Mouse (Mus musculus): ENCODE results near the gene Slc7a14. TPM values are rescaled to one million over a fixed set of nuclear protein-coding genes. Genes with fewer than 3 reads are reported as not detected.

Gene Slc7a14
- total RNA-seq, 1 experiment, result 0.18 TPM

GRCm38 (mm10) chr3:31267921-31268320 lies 42.3 kb downstream of the Slc7a14 start:
- Histone ChIP-seq H3K27ac (ENCODE audit: insufficient read depth, low read depth, low read length, poor library complexity, severe bottlenecking) (no peak overlapping the region), H3K9ac (ENCODE audit: insufficient read depth, low read depth, low read length, poor library complexity, severe bottlenecking) (no peak overlapping the region), H3K36me3 (ENCODE audit: control insufficient read depth, insufficient read depth, low read length, poor library complexity, severe bottlenecking) (no peaks in the 10 kb centered on the region), H3K9me3 (ENCODE audit: control insufficient read depth, insufficient read depth, low read depth, low read length) (no peaks in the 10 kb centered on the region), H3K4me3 (ENCODE audit: insufficient read depth in 1 of 2, low read depth in 1 of 2, low read length in 2 of 2, poor library complexity in 1 of 2, severe bottlenecking in 1 of 2) (no peak overlapping the region), H3K4me1 (ENCODE audit: control insufficient read depth in 2 of 2, insufficient read depth in 2 of 2, low read length in 2 of 2, poor library complexity in 1 of 2) (no peaks in the 10 kb centered on the region)
- in situ Hi-C loops (cut with MboI; ENCODE audit: low sequenced_read_pairs in 2 of 2, unreplicated experiment in 2 of 2), result no loop called here
- TF ChIP-seq HCFC1 (IDR thresholded peaks at IDR 0.05; ENCODE audit: borderline replicate concordance, insufficient read depth, low read length), result no peak
- no peak for TF ChIP-seq ZC3H11A (IDR thresholded peaks at IDR 0.05; ENCODE audit: borderline replicate concordance, low read depth, low read length)
- TF ChIP-seq CHD2 (IDR thresholded peaks at IDR 0.05; ENCODE audit: low read depth, low read length), result no peak
- no peak for TF ChIP-seq MAFK (IDR thresholded peaks at IDR 0.05; ENCODE audit: insufficient read depth, low read depth, low read length)
- no peak for TF ChIP-seq ZNF384 (IDR thresholded peaks at IDR 0.05; ENCODE audit: low read depth, low read length)
- DNase-seq (ENCODE audit: low read depth, low spot score), result no peak

- Histone ChIP-seq H3K36me3 (ENCODE audit: control insufficient read depth, insufficient read depth, low read length, poor library complexity, severe bottlenecking) (no peaks in the 10 kb centered on the region), H3K27ac (ENCODE audit: insufficient read depth, low read depth, low read length, poor library complexity, severe bottlenecking) (no peak overlapping the region), H3K9me3 (ENCODE audit: control insufficient read depth, insufficient read depth, low read depth, low read length) (no peaks in the 10 kb centered on the region), H3K4me1 (ENCODE audit: control insufficient read depth in 2 of 2, insufficient read depth in 2 of 2, low read length in 2 of 2, poor library complexity in 1 of 2) (peaks cover 0 to 2% of the 10 kb centered on the region in 2 experiments; a peak in 1 of 4 replicates), H3K4me3 (ENCODE audit: insufficient read depth in 1 of 2, low read depth in 1 of 2, low read length in 2 of 2, poor library complexity in 1 of 2, severe bottlenecking in 1 of 2) (no peak overlapping the region), H3K9ac (ENCODE audit: insufficient read depth, low read depth, low read length, poor library complexity, severe bottlenecking) (no peak overlapping the region)
- DNase-seq (ENCODE audit: low read depth, low spot score), result no peak
- TF ChIP-seq ZNF384 (IDR thresholded peaks at IDR 0.05; ENCODE audit: low read depth, low read length), result no peak
- no peak for TF ChIP-seq CHD2 (IDR thresholded peaks at IDR 0.05; ENCODE audit: low read depth, low read length)
- no peak for TF ChIP-seq MAFK (IDR thresholded peaks at IDR 0.05; ENCODE audit: insufficient read depth, low read depth, low read length)
- TF ChIP-seq ZC3H11A (IDR thresholded peaks at IDR 0.05; ENCODE audit: borderline replicate concordance, low read depth, low read length), result no peak
- TF ChIP-seq HCFC1 (IDR thresholded peaks at IDR 0.05; ENCODE audit: borderline replicate concordance, insufficient read depth, low read length), result no peak
- in situ Hi-C loops (cut with MboI; ENCODE audit: low sequenced_read_pairs in 2 of 2, unreplicated experiment in 2 of 2), result no loop called here
These were observed 43.2 kb downstream of the Slc7a14 start for GRCm38 (mm10) chr3:31266941-31267340.

DNA sequence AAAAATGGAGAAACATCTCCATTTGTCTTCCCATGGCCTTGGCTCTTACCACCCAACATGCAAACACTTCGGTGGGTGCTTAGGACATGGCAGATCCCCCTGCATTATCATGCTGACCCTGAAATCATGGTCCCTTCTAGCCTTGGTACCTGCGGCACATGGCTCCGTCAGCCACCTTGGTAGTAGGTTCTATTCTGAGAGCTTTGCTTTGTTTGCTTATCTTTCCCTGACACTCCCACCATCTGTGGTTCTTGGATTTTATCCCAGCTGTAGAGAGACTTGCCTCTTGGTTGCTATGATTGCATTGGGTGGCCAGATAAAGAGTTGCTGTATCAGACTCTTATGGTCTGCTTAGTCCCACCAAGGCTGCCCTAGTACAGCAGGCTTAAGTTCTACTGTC lies 46.6 kb downstream of the Slc7a14 start:
- Histone ChIP-seq H3K4me1 (ENCODE audit: control insufficient read depth in 2 of 2, insufficient read depth in 2 of 2, low read length in 2 of 2, poor library complexity in 1 of 2) (peaks cover 1 to 9% of the 10 kb centered on the region in 2 experiments; a peak in 2 of 4 replicates), H3K9ac (ENCODE audit: insufficient read depth, low read depth, low read length, poor library complexity, severe bottlenecking) (no peak overlapping the region), H3K36me3 (ENCODE audit: control insufficient read depth, insufficient read depth, low read length, poor library complexity, severe bottlenecking) (no peaks in the 10 kb centered on the region), H3K4me3 (ENCODE audit: insufficient read depth in 1 of 2, low read depth in 1 of 2, low read length in 2 of 2, poor library complexity in 1 of 2, severe bottlenecking in 1 of 2) (no peak overlapping the region), H3K27ac (ENCODE audit: insufficient read depth, low read depth, low read length, poor library complexity, severe bottlenecking) (no peak overlapping the region), H3K9me3 (ENCODE audit: control insufficient read depth, insufficient read depth, low read depth, low read length) (no peaks in the 10 kb centered on the region)
- DNase-seq (ENCODE audit: low read depth, low spot score), result no peak
- in situ Hi-C loops (cut with MboI; ENCODE audit: low sequenced_read_pairs in 2 of 2, unreplicated experiment in 2 of 2), result no loop called here
- TF ChIP-seq HCFC1 (IDR thresholded peaks at IDR 0.05; ENCODE audit: borderline replicate concordance, insufficient read depth, low read length) (no peak), CHD2 (IDR thresholded peaks at IDR 0.05; ENCODE audit: low read depth, low read length) (no peak), MAFK (IDR thresholded peaks at IDR 0.05; ENCODE audit: insufficient read depth, low read depth, low read length) (no peak), ZC3H11A (IDR thresholded peaks at IDR 0.05; ENCODE audit: borderline replicate concordance, low read depth, low read length) (no peak)

GRCm38 (mm10) chr3:31261418-31262014 lies 48.7 kb downstream of the Slc7a14 start:
- H3K9ac ChIP-seq (ENCODE audit: insufficient read depth, low read depth, low read length, poor library complexity, severe bottlenecking), result no peak overlapping the region
- TF ChIP-seq HCFC1 (IDR thresholded peaks at IDR 0.05; ENCODE audit: borderline replicate concordance, insufficient read depth, low read length) (no peak), MAFK (IDR thresholded peaks at IDR 0.05; ENCODE audit: insufficient read depth, low read depth, low read length) (no peak), ZC3H11A (IDR thresholded peaks at IDR 0.05; ENCODE audit: borderline replicate concordance, low read depth, low read length) (no peak), ZNF384 (IDR thresholded peaks at IDR 0.05; ENCODE audit: low read depth, low read length) (no peak), CHD2 (IDR thresholded peaks at IDR 0.05; ENCODE audit: low read depth, low read length) (no peak)
- no peaks in the 10 kb centered on the region for H3K36me3 ChIP-seq (ENCODE audit: control insufficient read depth, insufficient read depth, low read length, poor library complexity, severe bottlenecking)
- H3K27ac ChIP-seq (ENCODE audit: insufficient read depth, low read depth, low read length, poor library complexity, severe bottlenecking), result no peak overlapping the region
- in situ Hi-C loops (cut with MboI; ENCODE audit: low sequenced_read_pairs in 2 of 2, unreplicated experiment in 2 of 2), result no loop called here
- no peaks in the 10 kb centered on the region for H3K9me3 ChIP-seq (ENCODE audit: control insufficient read depth, insufficient read depth, low read depth, low read length)
- no peak overlapping the region for H3K4me3 ChIP-seq (ENCODE audit: insufficient read depth in 1 of 2, low read depth in 1 of 2, low read length in 2 of 2, poor library complexity in 1 of 2, severe bottlenecking in 1 of 2)
- peak; percentile 6 for DNase-seq (ENCODE audit: low read depth, low spot score)
- peaks cover 1 to 9% of the 10 kb centered on the region in 2 experiments; a peak in 2 of 4 replicates for H3K4me1 ChIP-seq (ENCODE audit: control insufficient read depth in 2 of 2, insufficient read depth in 2 of 2, low read length in 2 of 2, poor library complexity in 1 of 2)
